ENCODE assay signal across 8 mouse cellular contexts in the genomic region with DNA sequence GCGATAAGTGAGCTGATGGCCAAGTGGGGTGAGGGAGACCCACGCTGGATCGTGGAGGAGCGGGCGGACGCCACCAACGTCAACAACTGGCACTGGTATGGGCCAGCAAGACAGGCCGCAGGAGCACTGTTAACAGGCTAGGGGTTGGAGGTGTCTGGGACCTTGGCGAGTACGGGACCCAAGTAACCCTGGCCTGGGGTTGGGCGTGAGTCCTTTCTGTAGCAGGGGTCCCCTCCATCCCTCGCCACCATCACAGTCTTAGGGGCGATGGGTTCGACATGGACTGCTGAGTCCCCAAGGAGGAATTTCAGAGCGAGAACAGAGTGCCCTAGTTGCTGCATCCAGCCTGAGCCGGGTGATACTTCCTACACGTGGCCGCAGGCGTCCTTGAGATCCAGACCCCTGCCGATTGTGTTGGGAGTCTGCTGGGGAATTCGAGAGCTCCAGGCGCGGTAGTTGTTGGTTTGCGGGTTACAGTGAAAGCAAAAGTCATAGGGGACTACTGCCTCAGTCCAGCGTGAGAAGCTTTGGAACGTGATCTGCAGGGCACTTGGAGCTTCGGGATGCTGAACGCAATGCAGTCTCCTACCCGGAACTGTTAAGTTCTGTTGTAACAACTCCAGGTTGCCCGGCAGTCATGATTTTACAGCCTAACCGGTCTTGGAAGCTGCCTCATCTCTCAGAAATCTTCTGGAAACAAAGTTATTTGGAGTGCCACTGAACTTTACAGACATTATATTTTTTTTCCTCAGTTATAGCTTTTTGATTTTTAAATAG. TPM values are rescaled to one million over a fixed set of nuclear protein-coding genes. Genes with fewer than 3 reads are reported as not detected.
DNase-seq lines count a peak whose midpoint lies in the region; ATAC-seq and TF ChIP-seq lines count a peak whose summit lies in the region.

No protein-coding gene starts in this region.

- in situ Hi-C loops in CH12.LX (cut with MboI; ENCODE audit: low pct_ligation_motif_present, low pct_unique_long_range_greater_than_20kb, low sequenced_read_pairs) = no loop called here

- peak; percentile 60 for ATAC-seq in heart, embryonic 11.5 days (replicated peaks; ENCODE audit: insufficient number of reproducible peaks, low FRiP score, low TSS enrichment)
- peak; percentile 34 for ATAC-seq in embryonic facial prominence, embryonic 14.5 days (ENCODE audit: low read depth)
- peak; percentile 78; the same call in 1 of the 2 replicates for ATAC-seq in midbrain, embryonic 13.5 days

- H3K4me3 ChIP-seq in heart, embryonic 11.5 days (ENCODE audit: low read depth, low read length) = peak overlapping the region; percentile 61
- H3K4me3 ChIP-seq in CH12.LX (replicated peaks in 1 of 3; ENCODE audit: low read depth in 2 of 3, low read length in 2 of 3, poor library complexity in 1 of 3) = peak overlapping the region; percentile 72 to 93 (median 91)
- H3K4me3 ChIP-seq in embryonic facial prominence, embryonic 14.5 days (ENCODE audit: low read depth, low read length) = peak overlapping the region; percentile 81
- H3K4me3 ChIP-seq in midbrain, embryonic 13.5 days (replicated peaks) = peak overlapping the region; percentile 82

- dilution Hi-C loops in CH12.LX (cut with MboI; ENCODE audit: extremely low pct_ligation_motif_present, extremely low pct_unique_long_range_greater_than_20kb, low sequenced_read_pairs) = no loop called here

- H3K36me3 ChIP-seq in heart, embryonic 11.5 days (ENCODE audit: control insufficient read depth, insufficient read depth, low read length) = peaks cover 31% of the 10 kb centered on the region
- H3K36me3 ChIP-seq in CH12.LX (replicated peaks in 1 of 2; ENCODE audit: control insufficient read depth in 1 of 2, insufficient read depth in 1 of 2, low read length in 1 of 2) = peaks cover 37 to 54% of the 10 kb centered on the region in 2 experiments
- peaks cover 55% of the 10 kb centered on the region for H3K36me3 ChIP-seq in embryonic facial prominence, embryonic 14.5 days (ENCODE audit: control insufficient read depth, insufficient read depth, low read length)
- H3K36me3 ChIP-seq in midbrain, embryonic 13.5 days = peaks cover 51% of the 10 kb centered on the region

- H3K27ac ChIP-seq in heart, embryonic 11.5 days (ENCODE audit: low read depth, low read length) = peak overlapping the region; percentile 91
- peak overlapping the region; percentile 58 for H3K27ac ChIP-seq in CH12.LX (ENCODE audit: insufficient read depth, low read depth)
- H3K27ac ChIP-seq in embryonic facial prominence, embryonic 14.5 days (replicated peaks; ENCODE audit: low read depth, low read length) = peak overlapping the region; percentile 88
- H3K27ac ChIP-seq in midbrain, embryonic 13.5 days = peak overlapping the region; percentile 86

- no peaks in the 10 kb centered on the region for H3K9me3 ChIP-seq in heart, embryonic 11.5 days (replicated peaks; ENCODE audit: control insufficient read depth, low read length)
- H3K9me3 ChIP-seq in CH12.LX (replicated peaks; ENCODE audit: low read length) = no peaks in the 10 kb centered on the region
- H3K9me3 ChIP-seq in embryonic facial prominence, embryonic 14.5 days (ENCODE audit: control insufficient read depth, low read length) = no peaks in the 10 kb centered on the region
- no peaks in the 10 kb centered on the region for H3K9me3 ChIP-seq in midbrain, embryonic 13.5 days

- intact Hi-C loops in heart, postnatal 25 days (cut with DNase I) = loop anchor here (2.0 to 10.0 kb wide), 4 partner anchors 65 to 148 kb away; partner anchors contain the start of genes Gstz1, Pomt2 and Sptlc2

- H3K79me2 ChIP-seq in CH12.LX (replicated peaks; ENCODE audit: control insufficient read depth, extremely low read depth, insufficient read depth, poor library complexity, severe bottlenecking) = peaks cover 18% of the 10 kb centered on the region

- no peaks in the 10 kb centered on the region for H3K27me3 ChIP-seq in heart, embryonic 11.5 days (ENCODE audit: control insufficient read depth, insufficient read depth, low read length)
- no peaks in the 10 kb centered on the region for H3K27me3 ChIP-seq in CH12.LX (replicated peaks)
- no peaks in the 10 kb centered on the region for H3K27me3 ChIP-seq in embryonic facial prominence, embryonic 14.5 days (replicated peaks; ENCODE audit: control insufficient read depth, insufficient read depth, low read length)
- no peaks in the 10 kb centered on the region for H3K27me3 ChIP-seq in midbrain, embryonic 13.5 days

- peak overlapping the region; percentile 94 for H3K9ac ChIP-seq in heart, embryonic 11.5 days (ENCODE audit: low read depth, low read length)
- H3K9ac ChIP-seq in CH12.LX (ENCODE audit: insufficient read depth, low read depth) = peak overlapping the region; percentile 65
- H3K9ac ChIP-seq in embryonic facial prominence, embryonic 14.5 days (ENCODE audit: low read depth, low read length) = peak overlapping the region; percentile 89
- H3K9ac ChIP-seq in midbrain, embryonic 13.5 days (replicated peaks) = peak overlapping the region; percentile 89

- no peak for TF ChIP-seq RAD21 in CH12.LX (IDR thresholded peaks at IDR 0.05; ENCODE audit: low read depth, low read length)

- peaks cover 8% of the 10 kb centered on the region; the same call in 1 of the 2 replicates for H3K4me1 ChIP-seq in heart, embryonic 11.5 days (ENCODE audit: control insufficient read depth, insufficient read depth, low read length)
- peaks cover 4 to 47% of the 10 kb centered on the region in 2 experiments; a peak in 3 of 4 replicates for H3K4me1 ChIP-seq in CH12.LX (ENCODE audit: control insufficient read depth in 1 of 2, insufficient read depth in 2 of 2)
- H3K4me1 ChIP-seq in embryonic facial prominence, embryonic 14.5 days (ENCODE audit: control insufficient read depth, insufficient read depth, low read length) = peaks cover 15% of the 10 kb centered on the region
- H3K4me1 ChIP-seq in midbrain, embryonic 13.5 days (replicated peaks) = peaks cover 27% of the 10 kb centered on the region

- DNase-seq in heart, postnatal 25 days (ENCODE audit: low spot score) = no peak
- DNase-seq in CH12.LX (ENCODE audit: extremely low read depth) = peak; percentile 37
- peak; percentile 35 for DNase-seq in embryonic facial prominence, embryonic 14.5 days (ENCODE audit: low spot score)
- DNase-seq in kidney, postnatal 4 days = peak; percentile 52 to 65
- no peak for DNase-seq in Muller cell, postnatal 12 days (ENCODE audit: inconsistent ontology term)
- DNase-seq in urinary bladder, postnatal 10 days (ENCODE audit: low spot score) = no peak

- no peak for TF ChIP-seq EP300 in CH12.LX (IDR thresholded peaks at IDR 0.05; ENCODE audit: low read length)

- H3K4me2 ChIP-seq in heart, embryonic 11.5 days = peak overlapping the region; percentile 91
- H3K4me2 ChIP-seq in CH12.LX (ENCODE audit: insufficient read depth, low read depth, poor library complexity, severe bottlenecking) = peak overlapping the region; percentile 64
- peak overlapping the region; percentile 83 for H3K4me2 ChIP-seq in embryonic facial prominence, embryonic 14.5 days (ENCODE audit: low read depth, low read length)
- H3K4me2 ChIP-seq in midbrain, embryonic 13.5 days (replicated peaks) = peak overlapping the region; percentile 94

- under 1% methylated on average over 31 of the region's 31 CpGs for whole genome bisulfite sequencing in heart, embryonic 11.5 days (ENCODE audit: insufficient replicate concordance)
- WGBS in embryonic facial prominence, embryonic 14.5 days = under 1% methylated on average over 23 of the region's 31 CpGs
- WGBS in midbrain, embryonic 13.5 days = under 1% methylated on average over 31 of the region's 31 CpGs

- TF ChIP-seq CTCF in CH12.LX (conservative IDR thresholded peaks at IDR 0.05 in 1 of 2, IDR thresholded peaks at IDR 0.05 in 1 of 2; ENCODE audit: low read depth in 2 of 2, low read length in 2 of 2) = no peak

- TF ChIP-seq POLR2A in CH12.LX (IDR thresholded peaks at IDR 0.05; ENCODE audit: low read depth, low read length) = no peak

TF ChIP-seq in CH12.LX, 34 proteins besides CTCF, POLR2A, EP300 and RAD21 (continues in another document):
- TF ChIP-seq ZC3H11A (IDR thresholded peaks at IDR 0.05; ENCODE audit: low read depth, low read length) (no peak), KAT2A (IDR thresholded peaks at IDR 0.05; ENCODE audit: insufficient replicate concordance, low read length) (no peak)

RNA-seq across cellular contexts. Expression of gene Ahsa1, which starts 0.7 kb away (rescaled TPM):
- polyA plus RNA-seq in heart, embryonic 11.5 days (2014; fragmentation: Nextera tagmentation; extraction: Ambion mirVana) = 196 and 214 TPM in 2 replicates
- 100 to 1,000 TPM; 126 to 158 TPM for total RNA-seq in heart, postnatal 25 days (2021)
- 288 and 397 TPM in 2 replicates for total RNA-seq in CH12.LX (2012; rRNA removed)
- 456 and 483 TPM in 2 replicates for total RNA-seq in CH12.LX (2014; rRNA removed)
- 392 and 523 TPM in 2 replicates for polyA plus RNA-seq in CH12.LX (2012; ENCODE audit: insufficient read length, low read depth)
- 182 and 187 TPM in 2 replicates for polyA plus RNA-seq in embryonic facial prominence, embryonic 14.5 days (2014; fragmentation: Nextera tagmentation; extraction: Ambion mirVana)
- polyA plus RNA-seq in midbrain, embryonic 13.5 days (2015; fragmentation: Nextera tagmentation; extraction: Ambion mirVana) = 207 and 209 TPM in 2 replicates

RNA-seq across cellular contexts. Expression of gene Vipas39, which starts 1.0 kb away (rescaled TPM):
- 34.8 and 36.9 TPM in 2 replicates for polyA plus RNA-seq in heart, embryonic 11.5 days (2014; fragmentation: Nextera tagmentation; extraction: Ambion mirVana)
- 10 to 100 TPM; 21.7 to 23.1 TPM for total RNA-seq in heart, postnatal 25 days (2021)
- total RNA-seq in CH12.LX (2012; rRNA removed) = 32.1 and 33.7 TPM in 2 replicates
- 44.4 and 47.2 TPM in 2 replicates for total RNA-seq in CH12.LX (2014; rRNA removed)
- 27.9 and 30.2 TPM in 2 replicates for polyA plus RNA-seq in CH12.LX (2012; ENCODE audit: insufficient read length, low read depth)
- polyA plus RNA-seq in embryonic facial prominence, embryonic 14.5 days (2014; fragmentation: Nextera tagmentation; extraction: Ambion mirVana) = 35.1 and 45.5 TPM in 2 replicates
- polyA plus RNA-seq in midbrain, embryonic 13.5 days (2015; fragmentation: Nextera tagmentation; extraction: Ambion mirVana) = 67.3 and 69.3 TPM in 2 replicates

RNA-seq across cellular contexts. Expression of gene Noxred1, which starts 28.5 kb away (rescaled TPM):
- 1.00 and 1.2 TPM in 2 replicates for polyA plus RNA-seq in heart, embryonic 11.5 days (2014; fragmentation: Nextera tagmentation; extraction: Ambion mirVana)
- under 1 TPM; 0.20 to 0.49 TPM for total RNA-seq in heart, postnatal 25 days (2021)
- total RNA-seq in CH12.LX (2012; rRNA removed) (5.1 and 5.2 TPM in 2 replicates), CH12.LX (2014; rRNA removed) (6.9 and 8.0 TPM in 2 replicates)
- polyA plus RNA-seq in CH12.LX (2012; ENCODE audit: insufficient read length, low read depth) = 10.0 and 10.4 TPM in 2 replicates
- polyA plus RNA-seq in embryonic facial prominence, embryonic 14.5 days (2014; fragmentation: Nextera tagmentation; extraction: Ambion mirVana) = 0.37 and 0.72 TPM in 2 replicates
- polyA plus RNA-seq in midbrain, embryonic 13.5 days (2015; fragmentation: Nextera tagmentation; extraction: Ambion mirVana) = 1.4 and 1.7 TPM in 2 replicates

RNA-seq across cellular contexts. Expression of gene Ism2, which starts 32.5 kb away (rescaled TPM):
- 0.44 and 0.83 TPM in 2 replicates for polyA plus RNA-seq in heart, embryonic 11.5 days (2014; fragmentation: Nextera tagmentation; extraction: Ambion mirVana)
- not detected for total RNA-seq in heart, postnatal 25 days (2021)
- 0.08 TPM in 2 replicates for total RNA-seq in CH12.LX (2012; rRNA removed)
- not detected in 2 replicates for total RNA-seq in CH12.LX (2014; rRNA removed)
- 0.16 TPM in 1 of 2 replicates, not detected in the other for polyA plus RNA-seq in CH12.LX (2012; ENCODE audit: insufficient read length, low read depth)
- polyA plus RNA-seq in embryonic facial prominence, embryonic 14.5 days (2014; fragmentation: Nextera tagmentation; extraction: Ambion mirVana) = 0.75 and 0.92 TPM in 2 replicates
- 0.79 and 0.93 TPM in 2 replicates for polyA plus RNA-seq in midbrain, embryonic 13.5 days (2015; fragmentation: Nextera tagmentation; extraction: Ambion mirVana)

Comparison
In these comparisons a context has a peak if more than half of its experiments do, and no peak if none do; other contexts are left out.
1. DNase-seq: peak in CH12.LX (single experiment), embryonic facial prominence, embryonic 14.5 days (single experiment) and kidney, postnatal 4 days (2 of 2); none in heart, postnatal 25 days (single experiment), Muller cell, postnatal 12 days (single experiment) and urinary bladder, postnatal 10 days (single experiment).
2. Peak in every context shown above with its lines, with median percentiles within 50 percentile points of each other: ATAC-seq, H3K27ac ChIP-seq, H3K4me2 ChIP-seq, H3K4me3 ChIP-seq and H3K9ac ChIP-seq.